In genomic region chr9:40333649-40334396, GRCm38 (mm10) we compare ENCODE assay signal across 9 mouse cellular contexts.
A peak's percentile ranks its signal among the peaks of the same experiment; 100 is the strongest.
DNase-seq lines count a peak whose midpoint lies in the region; ATAC-seq and TF ChIP-seq lines count a peak whose summit lies in the region.
"Had no signal": no experiment of that assay in that cellular context is flagged by ENCODE, and none has a peak within 500 bp of the region (broad histone marks: within the 10 kb centered on the region; RNA-seq: fewer than 3 reads in every experiment).

No protein-coding gene starts in this region.

- no peaks in the 10 kb centered on the region for H3K27me3 ChIP-seq in neural tube, embryonic 11.5 days (ENCODE audit: control insufficient read depth, insufficient read depth, low read length)

- no peaks in the 10 kb centered on the region for H3K4me1 ChIP-seq in neural tube, embryonic 11.5 days (ENCODE audit: control insufficient read depth, insufficient read depth, low read length)

- intact Hi-C loops in gastrocnemius, postnatal 36 days (cut with DNase I) = no loop called here
- intact Hi-C loops in left cerebral cortex, adult 2 months (cut with DNase I) = no loop called here

- H3K27ac ChIP-seq in left cerebral cortex, adult 2 months = peak overlapping the region; percentile 25
- H3K27ac ChIP-seq in neural tube, embryonic 11.5 days (ENCODE audit: low read depth, low read length) = no peak overlapping the region

- TF ChIP-seq CTCF in left cerebral cortex, adult 2 months (IDR thresholded peaks at IDR 0.05) = peak; percentile 99

- no peak overlapping the region for H3K4me2 ChIP-seq in neural tube, embryonic 11.5 days (ENCODE audit: low read depth)

- DNase-seq in left cerebral cortex, adult 18-20 months (ENCODE audit: low spot score in 2 of 2) = peak; percentile 88 to 92
- no peak for DNase-seq in left cerebral cortex, adult 11 months (ENCODE audit: low spot score)
- peak; percentile 44 for DNase-seq in Muller cell, postnatal 12 days (ENCODE audit: inconsistent ontology term)
- DNase-seq in cerebellum, postnatal 10 days = peak; percentile 93 to 97
- peak; percentile 53 to 68 for DNase-seq in gastrocnemius, postnatal 36 days
- peak; percentile 79 to 87 for DNase-seq in left cerebral cortex, adult 2 months (ENCODE audit: extremely low spot score in 1 of 2, low spot score in 2 of 2)
- DNase-seq in neural tube, embryonic 11.5 days (ENCODE audit: low spot score) = peak; percentile 74
- peak; percentile 74 for DNase-seq in urinary bladder, postnatal 14 days (ENCODE audit: low spot score)

- ATAC-seq in neural tube, embryonic 11.5 days (ENCODE audit: insufficient read depth, low FRiP score, low TSS enrichment) = no peak

- no peak overlapping the region for H3K9ac ChIP-seq in neural tube, embryonic 11.5 days (ENCODE audit: low read length)

- no peaks in the 10 kb centered on the region for H3K9me3 ChIP-seq in neural tube, embryonic 11.5 days (ENCODE audit: control insufficient read depth, low read length)

- WGBS in neural tube, embryonic 11.5 days = 66% methylated on average over 9 of the region's 9 CpGs

- H3K4me3 ChIP-seq in left cerebral cortex, adult 2 months = no peak overlapping the region
- no peak overlapping the region for H3K4me3 ChIP-seq in neural tube, embryonic 11.5 days (ENCODE audit: low read depth, low read length)
- H3K4me3 ChIP-seq: myocyte had no signal

- no peaks in the 10 kb centered on the region for H3K36me3 ChIP-seq in neural tube, embryonic 11.5 days (ENCODE audit: control insufficient read depth, insufficient read depth, low read length)
